Mouse (Mus musculus) ES-E14 (cell line): ENCODE measurements at regions not wholly inside any gene's neighbourhood (a gene's known extent, or its start where the extent isn't known, plus 50 kb on each side); places are given as distances from the start of the nearest gene placed in this dataset.

ENCODE experiments used
- CHD2 ChIP-seq: IDR thresholded peaks from 2 replicates; pipeline ENCODE4 v1.6.1; 2014; ENCODE audit warnings: mild to moderate bottlenecking, low read depth, low read length, inconsistent platforms
- HCFC1 ChIP-seq: IDR thresholded peaks from 2 replicates; pipeline ENCODE4 v1.6.1; 2012; ENCODE audit warnings: low read length, inconsistent platforms, borderline replicate concordance; ENCODE audit not compliant: insufficient read depth
- MAFK ChIP-seq: IDR thresholded peaks from 2 replicates; pipeline ENCODE4 v1.6.1; 2014; ENCODE audit warnings: mild to moderate bottlenecking, low read depth, low read length, inconsistent platforms; ENCODE audit not compliant: insufficient read depth
- ZC3H11A ChIP-seq: IDR thresholded peaks from 2 replicates; pipeline ENCODE4 v1.6.1; 2012; ENCODE audit warnings: low read depth, mild to moderate bottlenecking, inconsistent platforms, low read length, borderline replicate concordance
- ZNF384 ChIP-seq: IDR thresholded peaks from 2 replicates; pipeline ENCODE4 v1.6.1; 2012; ENCODE audit warnings: low read depth, low read length, inconsistent platforms

- TF ChIP-seq ZC3H11A (no peak), HCFC1 (no peak), MAFK (no peak), ZNF384 (no peak), CHD2 (no peak)
These were observed 102.6 kb upstream of the Klf13 start for GRCm38 (mm10) chr7:64041303-64041702.
